Mouse (Mus musculus) kidney, adult 2 months (tissue): ENCODE measurements around the gene D430041D05Rik. TPM values are rescaled to one million over a fixed set of nuclear protein-coding genes. Genes with fewer than 3 reads are reported as not detected.

Experiments
- DNase-seq: peaks from one replicate; pipeline ENCODE4 v3.0.0; 2021
- H3K27ac ChIP-seq: fragments of 200-500 bp; 2 replicates; pipeline ENCODE4 v1.5.1; 2012; ENCODE audit warnings: low read depth, low read length, control low read depth, inconsistent platforms; ENCODE audit not compliant: insufficient read depth
- H3K27me3 ChIP-seq: fragments of 200-500 bp; replicated peaks from 2 replicates; pipeline ENCODE4 v1.6.1; 2012; ENCODE audit warnings: mild to moderate bottlenecking, moderate library complexity, low read length, inconsistent platforms; ENCODE audit not compliant: control insufficient read depth, insufficient read depth
- H3K36me3 ChIP-seq: fragments of 200-500 bp; 2 replicates; pipeline ENCODE4 v1.6.1; 2012; ENCODE audit warnings: mild to moderate bottlenecking, moderate library complexity, low read length, inconsistent platforms; ENCODE audit not compliant: control insufficient read depth, insufficient read depth
- H3K4me1 ChIP-seq: fragments of 200-500 bp; 2 replicates; pipeline ENCODE4 v1.6.1; 2011; ENCODE audit warnings: low read length; ENCODE audit not compliant: control insufficient read depth, insufficient read depth
- H3K4me3 ChIP-seq: fragments of 200-500 bp; 2 replicates; pipeline ENCODE4 v1.5.1; 2011; ENCODE audit warnings: mild to moderate bottlenecking, low read depth, low read length, control low read depth; ENCODE audit not compliant: insufficient read depth
- CTCF ChIP-seq: fragments of 200-500 bp; conservative IDR thresholded peaks from 2 replicates; pipeline ENCODE4 v1.5.1; 2011; ENCODE audit warnings: low read depth, mild to moderate bottlenecking, control low read depth, low read length, moderate library complexity, mixed read lengths; ENCODE audit not compliant: insufficient read depth, insufficient read length
- POLR2A ChIP-seq: fragments of 200-500 bp; IDR thresholded peaks from one replicate; pipeline ENCODE4 v1.6.1; 2011; ENCODE audit warnings: low read depth, low read length, control low read depth
- WGBS: fragments of 180-500 bp; shearing (Covaris S2); methylation state at CpG from one replicate; pipeline ENCODE4 v1.1.7; 2018; 5-methylcytosine and 5-hydroxymethylcytosine counted together
- polyA plus RNA-seq: library from polyadenylated mRNA; depleted of rRNA; stranded (reverse); fragments of >200 nt; gene quantifications from 2 replicates; pipeline ENCODE4 v1.2.3, GENCODE M21; 2012

Gene D430041D05Rik
- polyA plus RNA-seq, 1 experiment = 0.02 TPM

DNA sequence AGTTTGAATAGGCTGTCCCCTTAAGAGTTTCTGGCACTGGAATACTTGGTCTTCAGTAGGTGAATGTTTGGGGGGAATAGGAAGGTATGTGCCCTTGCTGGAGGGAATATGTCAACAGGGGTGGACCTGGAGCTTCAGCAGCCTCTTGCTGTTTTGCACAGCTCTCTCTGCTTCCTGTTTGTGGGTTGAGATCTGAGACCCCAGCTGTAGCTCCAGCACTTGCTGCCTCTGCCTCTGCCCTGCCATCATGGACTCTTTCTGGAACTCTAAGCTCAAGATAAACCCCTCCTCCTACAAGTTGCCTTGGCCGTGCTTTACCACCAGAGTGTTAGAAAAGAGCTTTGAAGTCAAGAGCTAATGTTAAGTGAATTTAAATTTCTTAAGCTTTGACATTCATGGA is 35.2 kb upstream of the D430041D05Rik start:
- TF ChIP-seq CTCF (no peak), POLR2A (no peak)
- 61% methylated on average over 1 of the region's 1 CpGs for WGBS
- no peak for DNase-seq
- Histone ChIP-seq H3K4me3 (no peak overlapping the region), H3K27me3 (no peaks in the 10 kb centered on the region), H3K27ac (no peak overlapping the region), H3K4me1 (peaks cover 16% of the 10 kb centered on the region), H3K36me3 (no peaks in the 10 kb centered on the region)

DNA sequence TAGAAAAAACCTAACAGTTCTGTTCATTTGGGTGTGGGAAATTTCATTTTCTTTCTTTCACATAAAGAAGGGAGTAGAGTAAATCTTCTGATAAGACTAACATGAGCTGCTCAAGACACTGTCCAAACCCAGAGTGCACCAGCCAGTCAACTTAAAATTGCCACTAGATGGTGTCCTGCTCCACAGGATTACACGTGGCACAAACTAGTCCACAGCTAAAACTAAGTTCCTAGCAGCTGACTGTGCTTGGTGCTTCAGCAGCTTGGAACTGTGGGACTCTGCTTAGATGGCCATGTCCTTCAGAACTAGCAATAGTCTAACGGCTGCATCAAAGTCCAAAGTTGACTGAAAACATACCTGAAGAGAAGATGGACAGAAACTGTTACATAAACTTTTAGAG is 34.0 kb upstream of the D430041D05Rik start:
- no peak overlapping the region for H3K27ac ChIP-seq

DNA sequence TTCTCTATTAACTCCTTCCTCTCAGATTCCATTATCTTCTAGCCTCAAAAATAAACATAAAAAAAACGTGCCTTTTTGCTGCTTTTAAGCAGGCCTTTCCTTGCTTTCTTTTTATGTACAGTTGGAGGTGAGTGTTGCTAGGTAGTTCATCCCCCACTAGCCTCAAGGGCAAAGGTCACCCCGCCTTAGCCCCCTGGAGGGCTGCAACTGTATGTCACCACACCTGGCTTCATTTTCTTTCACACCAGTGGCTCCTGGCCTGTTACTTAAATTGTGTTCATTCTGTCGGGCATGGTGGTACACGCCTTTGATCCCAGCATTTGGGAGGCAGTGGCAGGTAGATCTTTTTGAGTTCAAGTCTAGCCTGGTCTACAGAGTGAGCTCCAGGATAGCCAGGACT is 31.5 kb upstream of the D430041D05Rik start:
- 66% methylated on average over 4 of the region's 4 CpGs for WGBS
- H3K36me3 ChIP-seq = peaks cover 6% of the 10 kb centered on the region; the same call in 1 of the 2 replicates
- TF ChIP-seq CTCF (no peak), POLR2A (no peak)
- no peak overlapping the region for H3K4me3 ChIP-seq
- no peak overlapping the region for H3K27ac ChIP-seq
- no peak for DNase-seq
- no peaks in the 10 kb centered on the region for H3K4me1 ChIP-seq
- H3K27me3 ChIP-seq = no peaks in the 10 kb centered on the region

More for the DNA sequence above, 34.0 kb upstream of the D430041D05Rik start:
- no peaks in the 10 kb centered on the region for H3K27me3 ChIP-seq
- peaks cover 5% of the 10 kb centered on the region for H3K4me1 ChIP-seq
- H3K36me3 ChIP-seq = 0 out of 2 replicates have a peak, but pooled peaks cover 3% of the 10 kb centered on the region
- DNase-seq = peak; percentile 88
- WGBS = 9% methylated on average over 2 of the region's 2 CpGs
- TF ChIP-seq POLR2A = no peak
- TF ChIP-seq CTCF = peak; percentile 96
- no peak overlapping the region for H3K4me3 ChIP-seq

DNA sequence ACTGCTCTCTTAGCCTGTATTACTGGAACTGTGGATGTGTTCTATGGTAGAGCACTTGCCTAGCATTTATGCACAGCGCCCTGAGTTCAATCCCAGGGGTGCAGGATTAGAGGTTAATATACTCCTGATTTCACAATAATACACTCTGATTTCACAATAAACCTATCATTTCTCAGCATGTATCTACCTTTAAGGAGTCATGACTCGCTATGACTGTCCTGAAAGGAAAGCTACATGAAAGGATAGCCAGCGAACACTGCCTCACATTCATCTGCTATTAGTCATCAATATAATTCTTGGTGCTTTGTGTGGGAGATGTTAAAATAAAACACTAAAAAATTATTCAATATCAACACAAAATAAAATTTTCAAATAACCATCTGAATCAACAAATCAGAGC is 25.4 kb upstream of the D430041D05Rik start:
- Histone ChIP-seq H3K4me1 (no peaks in the 10 kb centered on the region), H3K27me3 (no peaks in the 10 kb centered on the region), H3K4me3 (no peak overlapping the region), H3K36me3 (peaks cover 9% of the 10 kb centered on the region), H3K27ac (no peak overlapping the region)
- no peak for DNase-seq
- TF ChIP-seq POLR2A (no peak), CTCF (no peak)
- WGBS = 96% methylated on average over 3 of the region's 3 CpGs

DNA sequence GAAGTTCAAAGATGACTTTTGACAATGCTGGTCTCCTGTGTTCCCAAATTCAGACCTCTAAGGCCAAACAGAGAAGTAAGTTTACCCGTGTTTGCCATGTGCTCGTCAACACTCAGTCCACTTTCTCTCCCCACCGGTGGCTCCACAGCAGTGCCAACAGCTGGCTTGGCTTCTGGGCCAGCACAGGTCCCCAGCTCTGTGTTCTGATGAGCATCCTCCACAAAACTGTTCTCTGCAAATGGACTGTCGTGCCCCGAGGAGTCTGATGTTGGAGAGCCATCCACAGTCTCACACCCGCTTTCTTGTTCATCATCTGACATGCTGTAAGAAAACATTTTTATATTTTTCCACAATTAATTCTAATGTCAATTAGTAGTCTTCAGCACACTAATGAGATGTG is 20.3 kb upstream of the D430041D05Rik start:
- H3K4me1 ChIP-seq = no peaks in the 10 kb centered on the region
- H3K27me3 ChIP-seq = no peaks in the 10 kb centered on the region
- H3K4me3 ChIP-seq = no peak overlapping the region
- TF ChIP-seq CTCF = no peak
- no peak for TF ChIP-seq POLR2A
- no peak overlapping the region for H3K27ac ChIP-seq
- DNase-seq = no peak
- H3K36me3 ChIP-seq = peaks cover 8% of the 10 kb centered on the region
- 90% methylated on average over 6 of the region's 6 CpGs for WGBS

DNA sequence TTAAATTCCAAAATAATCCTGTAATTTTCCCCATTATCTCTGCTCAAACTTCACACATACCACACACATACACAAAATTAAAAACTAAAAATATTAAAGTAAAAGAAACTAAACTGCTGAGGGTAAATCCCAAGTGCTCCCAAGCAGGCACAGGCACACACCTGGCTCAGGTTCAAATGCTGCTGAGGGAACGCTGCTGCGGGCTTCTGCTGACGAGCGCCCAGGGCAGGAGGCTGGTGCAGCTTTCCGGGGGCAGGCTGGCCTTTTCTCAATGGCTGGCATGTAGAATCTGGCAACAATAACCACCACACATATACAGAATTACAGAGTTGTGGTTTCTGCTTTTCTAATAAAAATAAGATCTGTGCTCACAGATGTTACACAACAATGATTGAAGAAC is 19.8 kb upstream of the D430041D05Rik start:
- 66% methylated on average over 5 of the region's 5 CpGs for WGBS

DNA sequence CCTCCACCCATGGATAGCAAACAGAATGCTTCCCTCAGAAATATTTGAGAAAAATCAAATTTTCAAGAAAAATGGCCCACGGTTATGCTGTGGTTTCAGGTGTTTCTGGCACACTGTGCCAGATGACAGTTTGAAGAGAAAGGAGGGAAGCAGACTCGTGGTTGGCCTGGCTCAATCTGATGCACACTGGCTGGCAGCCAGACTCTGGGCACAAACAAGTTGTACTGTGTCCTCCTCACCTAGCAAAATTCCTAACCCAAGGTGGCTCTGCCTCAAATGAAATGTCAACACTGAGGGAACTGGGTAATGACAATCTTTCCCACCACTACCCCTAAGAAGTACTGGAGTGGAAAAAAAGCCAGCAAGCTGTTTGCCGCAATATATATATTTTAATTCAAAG is 15.3 kb upstream of the D430041D05Rik start:
- peaks cover 6% of the 10 kb centered on the region for H3K36me3 ChIP-seq
- H3K4me1 ChIP-seq = no peaks in the 10 kb centered on the region
- WGBS = 67% methylated on average over 3 of the region's 3 CpGs
- DNase-seq = peak; percentile 20
- no peak overlapping the region for H3K27ac ChIP-seq
- TF ChIP-seq POLR2A (no peak), CTCF (no peak)
- H3K27me3 ChIP-seq = no peaks in the 10 kb centered on the region
- no peak overlapping the region for H3K4me3 ChIP-seq

More for the DNA sequence above, 19.8 kb upstream of the D430041D05Rik start:
- Histone ChIP-seq H3K27ac (no peak overlapping the region), H3K27me3 (no peaks in the 10 kb centered on the region), H3K4me1 (no peaks in the 10 kb centered on the region), H3K36me3 (peaks cover 8% of the 10 kb centered on the region), H3K4me3 (no peak overlapping the region)
- TF ChIP-seq CTCF = no peak
- no peak for TF ChIP-seq POLR2A
- no peak for DNase-seq

DNA sequence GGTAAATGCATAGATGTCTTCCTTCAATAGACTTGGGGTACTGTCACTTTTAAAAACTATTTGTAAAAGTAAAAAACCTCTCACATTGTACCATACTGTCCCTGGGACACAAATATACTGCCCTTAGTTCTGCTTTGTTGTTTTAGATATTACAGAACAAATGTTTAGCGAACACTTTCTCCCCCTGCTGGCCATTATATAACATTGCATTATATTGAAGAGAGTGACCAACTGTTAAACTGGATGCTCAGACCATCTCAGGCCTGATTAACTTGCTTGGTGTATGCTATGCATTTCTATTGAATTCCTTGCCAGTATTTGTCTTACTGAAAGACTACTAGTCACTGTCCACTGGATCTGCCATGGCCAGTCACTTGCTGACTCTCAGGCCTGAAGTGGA is 11.4 kb upstream of the D430041D05Rik start:
- H3K36me3 ChIP-seq = no peaks in the 10 kb centered on the region
- H3K27me3 ChIP-seq = no peaks in the 10 kb centered on the region
- peak; percentile 42 for DNase-seq
- no peak overlapping the region for H3K27ac ChIP-seq
- H3K4me1 ChIP-seq = no peaks in the 10 kb centered on the region
- 13% methylated on average over 1 of the region's 1 CpGs for WGBS
- TF ChIP-seq CTCF = no peak
- TF ChIP-seq POLR2A = no peak
- no peak overlapping the region for H3K4me3 ChIP-seq
